Mouse (Mus musculus): ENCODE measurements around the gene Klhl6.

DNA sequence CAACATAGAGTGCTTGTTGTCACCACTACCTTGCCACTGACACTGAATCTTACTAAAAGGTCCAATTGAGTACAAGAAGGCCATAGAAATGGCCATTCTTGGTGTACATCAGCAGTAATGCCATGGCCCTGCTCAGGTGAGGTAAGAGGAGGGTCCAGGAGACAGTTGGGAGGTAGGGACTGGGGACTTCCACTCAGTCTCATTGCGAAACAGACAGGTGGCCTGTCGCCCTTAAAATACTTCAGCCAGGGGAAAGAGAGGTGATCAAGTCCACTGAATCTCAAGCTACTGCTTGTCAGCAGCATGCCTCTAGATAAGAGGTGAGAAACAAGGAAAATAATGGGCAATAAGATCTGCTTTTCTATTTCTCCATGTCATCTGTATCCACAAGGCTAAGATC is 4.8 kb upstream of the Klhl6 start:
- TF ChIP-seq CTCF (IDR thresholded peaks at IDR 0.05) (no peak), EP300 (IDR thresholded peaks at IDR 0.05) (no peak)

Data from lung, postnatal 0 days (tissue).